Mouse (Mus musculus) bone marrow, adult 2 months (tissue): Measurements from ENCODE around the gene Bloc1s5. TPM values are rescaled to one million over a fixed set of nuclear protein-coding genes. Genes with fewer than 3 reads are reported as not detected.

ENCODE experiments used
- H3K27ac ChIP-seq: fragments of 200-500 bp; 2 replicates; pipeline ENCODE4 v1.5.1; 2012; ENCODE audit warnings: low read depth, mild to moderate bottlenecking, control low read depth, inconsistent platforms, low read length; ENCODE audit not compliant: control insufficient read depth, poor library complexity, insufficient read depth
- H3K4me1 ChIP-seq: fragments of 200-500 bp; 2 replicates; pipeline ENCODE4 v1.6.1; 2011; ENCODE audit warnings: low read length; ENCODE audit not compliant: control insufficient read depth, insufficient read depth
- H3K4me3 ChIP-seq: fragments of 200-500 bp; replicated peaks from 2 replicates; pipeline ENCODE3; 2011; ENCODE audit warnings: mild to moderate bottlenecking, low read depth, low read length, control low read depth; ENCODE audit not compliant: control insufficient read depth
- CTCF ChIP-seq: fragments of 200-500 bp; IDR thresholded peaks from 2 replicates; pipeline ENCODE4 v1.5.1; 2011; ENCODE audit warnings: low read length, control low read depth; ENCODE audit not compliant: control insufficient read depth, insufficient read depth
- POLR2A ChIP-seq: fragments of 200-500 bp; IDR thresholded peaks from 2 replicates; pipeline ENCODE4 v1.6.1; 2011; ENCODE audit warnings: low read depth, mild to moderate bottlenecking, control low read depth, low read length, borderline replicate concordance; ENCODE audit not compliant: control insufficient read depth
- WGBS: fragments of 180-500 bp; shearing (Covaris S2); methylation state at CpG from one replicate; pipeline ENCODE4 v1.1.7; 2018; 5-methylcytosine and 5-hydroxymethylcytosine counted together
- polyA plus RNA-seq: library from polyadenylated mRNA; stranded (reverse); fragments of >200 nt; gene quantifications from 2 replicates; pipeline ENCODE4 v1.2.4, GENCODE M21; 2011; ENCODE audit warnings: low replicate concordance; ENCODE audit not compliant: missing spikeins, insufficient read depth, insufficient read length

The Bloc1s5 gene
- polyA plus RNA-seq, 1 experiment, result 5.0 TPM

GRCm38 (mm10) chr13:38657865-38658264, 23.0 kb upstream of the Bloc1s5 start:
- TF ChIP-seq CTCF (no peak), POLR2A (no peak)
- WGBS, result 38% methylated on average over 4 of the region's 4 CpGs
- Histone ChIP-seq H3K4me3 (peak overlapping the region; percentile 87), H3K4me1 (peaks cover 3% of the 10 kb centered on the region), H3K27ac (no peak overlapping the region)

GRCm38 (mm10) chr13:38650292-38650691, 15.4 kb upstream of the Bloc1s5 start:
- H3K4me3 ChIP-seq, result no peak overlapping the region
- WGBS, result 90% methylated on average over 4 of the region's 4 CpGs
- TF ChIP-seq CTCF (no peak), POLR2A (no peak)
- no peak overlapping the region for H3K27ac ChIP-seq
- no peaks in the 10 kb centered on the region for H3K4me1 ChIP-seq

- Histone ChIP-seq H3K4me1 (no peaks in the 10 kb centered on the region), H3K4me3 (no peak overlapping the region), H3K27ac (no peak overlapping the region)
- WGBS, result 91% methylated on average over 4 of the region's 4 CpGs
- TF ChIP-seq CTCF (no peak), POLR2A (no peak)
These were observed 14.2 kb upstream of the Bloc1s5 start for GRCm38 (mm10) chr13:38649069-38649468.

- 87% methylated on average over 5 of the region's 5 CpGs for WGBS
- H3K27ac ChIP-seq, result no peak overlapping the region
- no peak for TF ChIP-seq POLR2A
- no peak for TF ChIP-seq CTCF
- no peak overlapping the region for H3K4me3 ChIP-seq
- H3K4me1 ChIP-seq, result no peaks in the 10 kb centered on the region
These were observed 6.5 kb upstream of the Bloc1s5 start for GRCm38 (mm10) chr13:38641414-38641813.

GRCm38 (mm10) chr13:38640961-38641360, 6.1 kb upstream of the Bloc1s5 start:
- TF ChIP-seq CTCF, result no peak
- TF ChIP-seq POLR2A, result no peak
- no peak overlapping the region for H3K4me3 ChIP-seq
- 94% methylated on average over 5 of the region's 5 CpGs for WGBS
- H3K27ac ChIP-seq, result no peak overlapping the region
- no peaks in the 10 kb centered on the region for H3K4me1 ChIP-seq

- Histone ChIP-seq H3K4me3 (no peak overlapping the region), H3K4me1 (no peaks in the 10 kb centered on the region; the same call in 1 of the 2 replicates), H3K27ac (no peak overlapping the region)
- no peak for TF ChIP-seq CTCF
- TF ChIP-seq POLR2A, result no peak
- 74% methylated on average over 11 of the region's 11 CpGs for WGBS
These were observed 3.8 kb upstream of the Bloc1s5 start for GRCm38 (mm10) chr13:38638694-38639093.

GRCm38 (mm10) chr13:38634256-38634799, 581 bp downstream of the Bloc1s5 start:
- WGBS, result under 1% methylated on average over 19 of the region's 19 CpGs
- H3K4me1 ChIP-seq, result no peaks in the 10 kb centered on the region; the same call in 1 of the 2 replicates

GRCm38 (mm10) chr13:38633287-38634000, 1.5 kb downstream of the Bloc1s5 start:
- 76% methylated on average over 6 of the region's 6 CpGs for WGBS
- no peaks in the 10 kb centered on the region; the same call in 1 of the 2 replicates for H3K4me1 ChIP-seq
- no peak overlapping the region for H3K4me3 ChIP-seq
- TF ChIP-seq CTCF (no peak), POLR2A (no peak)
- 0 out of 2 replicates have a peak overlapping the region, but pooled peaks have one; percentile 41 for H3K27ac ChIP-seq

More at GRCm38 (mm10) chr13:38634256-38634799, 581 bp downstream of the Bloc1s5 start:
- H3K4me3 ChIP-seq, result peak overlapping the region; percentile 67
- peak overlapping the region; percentile 89 for H3K27ac ChIP-seq
- no peak for TF ChIP-seq POLR2A
- no peak for TF ChIP-seq CTCF
